Mouse (Mus musculus) B cell, adult 67 days (primary cell): ENCODE measurements around the gene Crygf. TPM values are rescaled to one million over a fixed set of nuclear protein-coding genes. Genes with fewer than 3 reads are reported as not detected.

Source experiments
- total RNA-seq, 2 experiments: library from RNA; stranded (reverse); gene quantifications; 4 replicates each; pipeline ENCODE4 v1.2.4; 2023

Crygf gene
- total RNA-seq: not detected

DNA sequence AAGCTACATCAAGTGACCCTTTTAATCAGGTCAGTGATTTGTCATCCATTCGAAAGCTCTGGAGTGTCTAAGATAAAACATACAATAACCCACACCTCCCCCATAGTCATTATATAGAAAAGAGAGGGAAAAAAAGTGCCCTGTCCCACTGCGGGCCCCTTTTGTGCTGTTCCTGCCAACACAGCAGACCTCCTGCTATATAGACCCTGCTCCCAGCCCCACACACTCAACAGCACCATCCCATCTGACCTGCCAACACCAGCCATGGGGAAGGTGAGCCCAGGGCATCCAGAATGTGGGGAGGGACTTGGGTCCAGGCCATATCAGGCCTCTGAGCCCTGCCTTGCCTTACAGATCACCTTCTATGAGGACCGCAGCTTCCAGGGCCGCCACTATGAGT is at the start of gene Crygf:
TSS of gene Crygf (plus strand) at position 227 of the 400 bp plus-strand sequence.

Other genes with a start within 250 kb of the Crygf start
- 1 to 10 TPM; 1.3 to 2.0 TPM for gene Map2, start 248.8 kb downstream of the Crygf start, total RNA-seq